Mouse (Mus musculus) left cerebral cortex, adult 2 months (tissue): ENCODE results near the gene Calm3. TPM values are rescaled to one million over a fixed set of nuclear protein-coding genes. Genes with fewer than 3 reads are reported as not detected.
A peak's percentile ranks its signal among the peaks of the same experiment; 100 is the strongest.

ENCODE experiments used
- DNase-seq, 2 experiments: peaks; one replicate each; pipeline ENCODE4 v3.0.0; 2021 to 2022; ENCODE audit warnings: low spot score in 2 of 2, mixed read lengths in 1 of 2; ENCODE audit errors: extremely low spot score in 1 of 2
- H3K27ac ChIP-seq: fragments of 200-600 bp; 2 replicates; pipeline ENCODE4 v1.8.1; 2022
- H3K4me3 ChIP-seq: fragments of 200-600 bp; 2 replicates; pipeline ENCODE4 v1.8.1; 2022
- CTCF ChIP-seq: fragments of 200-600 bp; IDR thresholded peaks from 2 replicates; pipeline ENCODE4 v1.8.1; 2022; ENCODE audit warnings: antibody characterized with exemption, mild to moderate bottlenecking, moderate library complexity
- intact Hi-C: fragments of 180-260 bp; cut with DNase I; formaldehyde crosslinking; loops from one replicate; pipeline ENCODE4 v1.15.1; 2025
- total RNA-seq, 2 experiments: library from RNA; stranded (reverse); gene quantifications; 2 replicates each; pipeline ENCODE4 v1.2.3; 2021

Calm3 gene
- total RNA-seq, 2 experiments from 2014 or later, result 1,732 to 1,834 TPM

GRCm38 (mm10) chr7:16869497-16869896 lies 54.4 kb downstream of the Calm3 start:
- peak overlapping the region; percentile 61 for H3K4me3 ChIP-seq
- intact Hi-C loops, result no loop called here
- DNase-seq, result peak; percentile 86 to 91
- H3K27ac ChIP-seq, result peak overlapping the region; percentile 97
- TF ChIP-seq CTCF, result no peak

GRCm38 (mm10) chr7:16867488-16867887 lies 56.4 kb downstream of the Calm3 start:
- no peak for DNase-seq
- intact Hi-C loops, result no loop called here
- H3K27ac ChIP-seq, result no peak overlapping the region
- TF ChIP-seq CTCF, result no peak
- no peak overlapping the region for H3K4me3 ChIP-seq

Other genes with a start within 250 kb of the Calm3 start
- not detected for gene Ceacam15, start 248.4 kb downstream of the Calm3 start, total RNA-seq
- under 1 TPM; 0.32 to 0.33 TPM for gene Ceacam9, start 202.2 kb downstream of the Calm3 start, total RNA-seq
- 100 to 1,000 TPM; 248 to 254 TPM for gene Ap2s1, start 185.7 kb downstream of the Calm3 start, total RNA-seq
- 1 to 10 TPM; 3.2 to 6.2 TPM for gene Slc1a5, start 142.8 kb downstream of the Calm3 start, total RNA-seq
- 100 to 1,000 TPM; 287 to 321 TPM for gene Strn4, start 108.2 kb downstream of the Calm3 start, total RNA-seq
- 10 to 100 TPM; 51.0 to 52.2 TPM for gene Fkrp, start 107.4 kb downstream of the Calm3 start, total RNA-seq
- gene Prkd2, start 81.2 kb downstream of the Calm3 start, total RNA-seq, result 10 to 100 TPM in 1 of 2 experiments, 1 to 10 TPM in 1; 6.3 to 12.0 TPM
- 100 to 1,000 TPM; 188 to 196 TPM for gene Dact3, start 48.8 kb downstream of the Calm3 start, total RNA-seq
- gene Gng8, start 32.3 kb downstream of the Calm3 start, total RNA-seq, result 1 to 10 TPM; 1.8 to 2.7 TPM
- under 1 TPM; 0.11 to 0.21 TPM for gene Ptgir, start 17.6 kb downstream of the Calm3 start, total RNA-seq
- 100 to 1,000 TPM; 304 to 311 TPM for gene Pnmal2, start 20.6 kb upstream of the Calm3 start, total RNA-seq
- 100 to 1,000 TPM; 106 to 118 TPM for gene Pnmal1, start 35.6 kb upstream of the Calm3 start, total RNA-seq
- gene Gm42372, start 59.0 kb upstream of the Calm3 start, total RNA-seq, result 10 to 100 TPM; 62.3 to 67.7 TPM
- 1 to 10 TPM; 2.2 to 2.4 TPM for gene Ccdc8, start 68.6 kb upstream of the Calm3 start, total RNA-seq
- gene Ppp5c, start 103.8 kb upstream of the Calm3 start, total RNA-seq, result 100 to 1,000 TPM; 163 to 168 TPM
- 10 to 100 TPM; 12.1 to 12.8 TPM for gene Hif3a, start 138.3 kb upstream of the Calm3 start, total RNA-seq
- gene Psg16, start 149.9 kb upstream of the Calm3 start, total RNA-seq, result 1 to 10 TPM; 3.6 to 5.6 TPM
- under 1 TPM; 0.14 TPM for gene Ceacam3, start 226.2 kb upstream of the Calm3 start, total RNA-seq